Mouse (Mus musculus) small intestine, adult 2 months (tissue): ENCODE data around the gene Uck2.

Source experiments
- CTCF ChIP-seq: fragments of 200-500 bp; IDR thresholded peaks from 2 replicates; pipeline ENCODE4 v1.5.1; 2012; ENCODE audit warnings: low read depth, mild to moderate bottlenecking, control low read depth, inconsistent platforms, low read length, moderate library complexity, mixed read lengths; ENCODE audit not compliant: insufficient replicate concordance, insufficient read length; ENCODE audit errors: extremely low read depth
- POLR2A ChIP-seq: fragments of 200-500 bp; IDR thresholded peaks from 2 replicates; pipeline ENCODE4 v1.6.1; 2012; ENCODE audit warnings: low read depth, mild to moderate bottlenecking, control low read depth, inconsistent platforms, low read length, moderate library complexity

GRCm38 (mm10) chr1:167306451-167307240, 21.5 kb upstream of the Uck2 start:
- TF ChIP-seq POLR2A (no peak), CTCF (peak; percentile 59; the same call in 1 of the 2 replicates)
